10 mouse cellular contexts compared by ENCODE assay signal in the genomic region with DNA sequence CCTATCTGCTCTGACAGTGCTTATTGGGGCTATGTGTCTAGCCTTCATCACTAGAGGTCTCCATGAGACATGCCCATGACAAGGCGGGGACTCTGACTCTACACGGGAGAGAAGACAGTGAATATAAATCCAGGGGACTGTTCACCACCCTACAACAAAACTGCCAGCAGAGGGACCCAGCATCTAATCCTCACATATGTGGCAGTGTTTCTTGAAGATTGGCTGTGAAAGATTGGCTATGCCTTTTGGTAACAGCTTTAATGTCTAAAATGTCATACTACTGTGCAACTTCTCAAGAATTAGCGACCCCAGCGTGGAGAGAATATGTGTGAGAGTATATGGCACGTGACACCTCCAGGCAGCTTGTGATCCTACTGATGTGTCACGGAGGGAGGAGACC.
DNase-seq lines count a peak whose midpoint lies in the region; ATAC-seq and TF ChIP-seq lines count a peak whose summit lies in the region.
"Had no signal": no experiment of that assay in that cellular context is flagged by ENCODE, and none has a peak within 500 bp of the region (broad histone marks: within the 10 kb centered on the region; RNA-seq: fewer than 3 reads in every experiment).

No protein-coding gene starts in this region.

- no peaks in the 10 kb centered on the region for H3K4me1 ChIP-seq in intestine, postnatal 0 days (replicated peaks; ENCODE audit: control insufficient read depth, insufficient read depth, low read length)
- H3K4me1 ChIP-seq in intestine, embryonic 15.5 days (replicated peaks): no peaks in the 10 kb centered on the region
- no peaks in the 10 kb centered on the region for H3K4me1 ChIP-seq in kidney, postnatal 0 days (replicated peaks; ENCODE audit: insufficient read depth, low read length)
- H3K4me1 ChIP-seq: forebrain, embryonic 15.5 days; liver, embryonic 15.5 days had no signal

- no peaks in the 10 kb centered on the region for H3K9me3 ChIP-seq in intestine, postnatal 0 days (ENCODE audit: control insufficient read depth)
- H3K9me3 ChIP-seq in intestine, embryonic 15.5 days: no peaks in the 10 kb centered on the region
- H3K9me3 ChIP-seq in kidney, postnatal 0 days (replicated peaks; ENCODE audit: low read length): no peaks in the 10 kb centered on the region
- H3K9me3 ChIP-seq: forebrain, embryonic 15.5 days; liver, embryonic 15.5 days had no signal

- H3K27ac ChIP-seq in intestine, postnatal 0 days (ENCODE audit: low read depth, low read length): no peak overlapping the region
- no peak overlapping the region for H3K27ac ChIP-seq in intestine, embryonic 15.5 days
- no peak overlapping the region for H3K27ac ChIP-seq in kidney, postnatal 0 days
- H3K27ac ChIP-seq: forebrain, embryonic 15.5 days; liver, embryonic 15.5 days had no signal

- no peak overlapping the region for H3K4me2 ChIP-seq in intestine, postnatal 0 days (replicated peaks; ENCODE audit: low read depth)
- H3K4me2 ChIP-seq in intestine, embryonic 15.5 days (replicated peaks): no peak overlapping the region
- H3K4me2 ChIP-seq in kidney, postnatal 0 days (ENCODE audit: low read length): no peak overlapping the region
- H3K4me2 ChIP-seq: forebrain, embryonic 15.5 days; liver, embryonic 15.5 days had no signal

- H3K36me3 ChIP-seq in intestine, postnatal 0 days (ENCODE audit: control insufficient read depth, insufficient read depth): no peaks in the 10 kb centered on the region
- H3K36me3 ChIP-seq in intestine, embryonic 15.5 days: no peaks in the 10 kb centered on the region
- no peaks in the 10 kb centered on the region for H3K36me3 ChIP-seq in C2C12 (ENCODE audit: control insufficient read depth, insufficient read depth)
- H3K36me3 ChIP-seq in kidney, postnatal 0 days (ENCODE audit: insufficient read depth, low read length): no peaks in the 10 kb centered on the region
- H3K36me3 ChIP-seq: forebrain, embryonic 15.5 days; liver, embryonic 15.5 days had no signal

- no peak overlapping the region for H3ac ChIP-seq in C2C12 (ENCODE audit: control insufficient read depth, insufficient read length, low read depth)

- H3K79me3 ChIP-seq in C2C12 (ENCODE audit: low read depth): no peaks in the 10 kb centered on the region

- H3K9ac ChIP-seq in intestine, postnatal 0 days (ENCODE audit: low read depth, low read length): no peak overlapping the region
- H3K9ac ChIP-seq in intestine, embryonic 15.5 days: no peak overlapping the region
- no peak overlapping the region for H3K9ac ChIP-seq in kidney, postnatal 0 days (ENCODE audit: low read depth, low read length)
- H3K9ac ChIP-seq: forebrain, embryonic 15.5 days; liver, embryonic 15.5 days had no signal

- H3K79me2 ChIP-seq in C2C12 (ENCODE audit: control insufficient read depth, insufficient read depth): no peaks in the 10 kb centered on the region

- TF ChIP-seq CTCF in intestine, postnatal 0 days (IDR thresholded peaks at IDR 0.05; ENCODE audit: low read depth): peak; percentile 69
- TF ChIP-seq CTCF in C2C12 (IDR thresholded peaks at IDR 0.05; ENCODE audit: control insufficient read depth, insufficient read depth, insufficient read length): no peak
- TF ChIP-seq CTCF in kidney, postnatal 0 days (IDR thresholded peaks at IDR 0.05; ENCODE audit: low read depth): peak; percentile 72

- H3K4me3 ChIP-seq in intestine, postnatal 0 days (ENCODE audit: low read depth, low read length): no peak overlapping the region
- no peak overlapping the region for H3K4me3 ChIP-seq in intestine, embryonic 15.5 days (replicated peaks)
- H3K4me3 ChIP-seq in C2C12 (ENCODE audit: insufficient read depth, poor library complexity, severe bottlenecking): no peak overlapping the region
- H3K4me3 ChIP-seq in kidney, postnatal 0 days (replicated peaks; ENCODE audit: low read depth, low read length): no peak overlapping the region
- H3K4me3 ChIP-seq: forebrain, embryonic 15.5 days; liver, embryonic 15.5 days had no signal

- WGBS in intestine, postnatal 0 days: 64% methylated on average over 6 of the region's 6 CpGs
- 65% methylated on average over 6 of the region's 6 CpGs for WGBS in intestine, embryonic 15.5 days
- WGBS in kidney, postnatal 0 days: 56% methylated on average over 6 of the region's 6 CpGs

- peak; percentile 30 for DNase-seq in R1 (ENCODE audit: low read depth, low spot score)
- peak; percentile 63 for DNase-seq in kidney, postnatal 0 days (ENCODE audit: low spot score)

- no peak for ATAC-seq in intestine, postnatal 0 days
- ATAC-seq in intestine, embryonic 15.5 days: no peak
- no peak for ATAC-seq in kidney, postnatal 0 days (replicated peaks; ENCODE audit: low FRiP score, low read depth)
- no peak for ATAC-seq in activated CD4-positive, CD25-positive, alpha-beta regulatory T cell, adult 4 months
- ATAC-seq in granulocyte monocyte progenitor cell, adult 5-6 weeks (replicated peaks; ENCODE audit: poor library complexity, severe bottlenecking): no peak
- ATAC-seq: forebrain, embryonic 15.5 days; intestine, embryonic 16.5 days had no signal

- no peaks in the 10 kb centered on the region for H3K27me3 ChIP-seq in intestine, postnatal 0 days (replicated peaks; ENCODE audit: control insufficient read depth, insufficient read depth, low read length)
- no peaks in the 10 kb centered on the region for H3K27me3 ChIP-seq in intestine, embryonic 15.5 days (replicated peaks)
- H3K27me3 ChIP-seq in C2C12 (ENCODE audit: control insufficient read depth, insufficient read depth, insufficient read length): no peaks in the 10 kb centered on the region
- no peaks in the 10 kb centered on the region for H3K27me3 ChIP-seq in kidney, postnatal 0 days (ENCODE audit: insufficient read depth, low read length)
- H3K27me3 ChIP-seq: forebrain, embryonic 15.5 days; liver, embryonic 15.5 days had no signal

TF ChIP-seq in C2C12, 6 proteins besides CTCF, POLR2A, EP300 and RAD21:
- TF ChIP-seq MYOD1 (IDR thresholded peaks at IDR 0.05; ENCODE audit: control insufficient read depth, insufficient read length, low read depth) (no peak), FOSL1 (IDR thresholded peaks at IDR 0.05; ENCODE audit: insufficient read depth, low read length, poor library complexity, severe bottlenecking) (no peak), USF1 (IDR thresholded peaks at IDR 0.05; ENCODE audit: low read depth) (peak; percentile 37), CEBPB (IDR thresholded peaks at IDR 0.05; ENCODE audit: low read depth) (no peak), MAX (IDR thresholded peaks at IDR 0.05) (no peak), MYOG (IDR thresholded peaks at IDR 0.05; ENCODE audit: control insufficient read depth, extremely low read depth, insufficient read length) (no peak)
